Mouse (Mus musculus): ENCODE results near the gene Dlgap4.

- no peak for TF ChIP-seq CTCF (IDR thresholded peaks at IDR 0.05; ENCODE audit: low read depth, low read length)
- TF ChIP-seq POLR2A (IDR thresholded peaks at IDR 0.05; ENCODE audit: borderline replicate concordance, low read depth, low read length): no peak
These were observed 170.6 kb downstream of the Dlgap4 start for GRCm38 (mm10) chr2:156784016-156784585.
